Mouse (Mus musculus) thymus, adult 18-20 months (tissue): ENCODE measurements around the gene Ezh1.

ENCODE experiments used
- DNase-seq, 2 experiments: peaks; one replicate each; pipeline ENCODE4 v3.0.0; 2022; ENCODE audit warnings: mixed read lengths in 2 of 2

The Ezh1 gene

DNA sequence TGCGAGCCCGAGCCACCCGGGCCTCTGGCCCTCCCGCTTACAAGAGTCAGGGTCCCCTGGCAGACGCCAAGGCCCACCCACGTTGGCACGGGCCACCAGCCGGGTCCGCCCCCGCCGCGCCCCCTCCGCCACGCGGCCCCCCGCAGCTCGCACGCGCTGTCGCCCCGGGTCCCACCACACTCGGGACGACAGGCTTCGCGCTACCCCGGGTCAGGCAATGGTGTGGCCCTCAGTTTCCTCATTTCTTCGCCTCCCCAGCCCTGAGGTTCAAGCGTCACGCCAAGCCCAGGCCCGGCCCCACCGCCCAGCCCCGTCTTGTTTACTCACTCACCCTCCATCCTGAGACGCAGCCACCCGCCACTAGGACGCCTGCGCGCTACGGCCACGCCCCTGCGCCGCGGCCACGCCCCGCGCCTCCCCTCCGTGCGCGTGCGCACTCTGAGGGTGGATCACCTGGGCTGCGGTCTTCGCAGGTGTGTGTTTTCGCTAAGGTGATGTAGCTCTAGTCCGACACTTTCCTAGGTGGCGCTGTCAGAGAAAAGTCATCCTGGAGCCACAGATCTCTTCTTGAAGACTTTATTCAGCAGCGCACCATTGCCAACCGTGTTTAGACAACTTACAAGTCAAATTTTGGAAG, at the start of gene Ezh1:
Gene Ezh1, minus strand, starts transcription at position 399 of the 637 bp plus-strand sequence.
- peak; percentile 83 to 89 for DNase-seq

DNA sequence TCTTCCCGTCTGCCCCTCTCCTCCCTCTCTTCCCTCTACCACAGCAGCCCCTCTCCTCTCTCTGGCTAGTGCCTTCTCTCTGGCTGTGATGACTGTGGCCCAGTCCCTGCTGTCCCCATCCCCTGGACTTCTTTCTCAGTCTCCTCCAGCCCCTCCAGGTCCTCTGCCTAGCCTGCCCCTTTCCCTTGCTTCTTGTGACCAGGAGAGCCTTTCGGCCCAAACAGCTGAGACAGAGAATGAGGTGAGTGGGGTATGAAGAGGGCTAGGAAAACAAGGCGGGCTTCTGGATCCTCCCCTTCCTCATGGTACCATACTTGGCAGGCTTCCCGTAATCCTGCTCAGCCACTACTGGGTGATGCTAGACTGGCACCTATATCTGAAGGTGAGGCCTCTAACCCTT, 49.0 kb upstream of the Ezh1 start:
- no peak for DNase-seq

DNA sequence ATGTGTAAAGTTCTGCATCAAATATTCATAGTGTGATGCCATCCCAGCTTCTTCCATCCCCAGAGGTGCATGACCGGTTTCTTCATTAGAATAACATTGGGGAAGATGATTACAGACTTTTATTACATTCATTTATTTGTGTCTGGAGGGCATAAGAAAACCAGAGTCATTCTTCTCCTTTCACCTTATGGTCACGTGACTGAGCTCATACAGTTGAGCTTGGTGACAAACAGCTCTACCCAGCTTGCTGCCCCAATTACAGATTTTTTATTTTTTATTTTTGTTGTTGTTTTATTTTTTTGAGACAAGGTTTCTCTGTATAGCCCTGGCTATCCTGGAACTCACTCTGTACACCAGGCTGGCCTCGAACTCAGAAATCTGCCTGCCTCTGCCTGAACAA, 46.2 kb upstream of the Ezh1 start:
- DNase-seq = no peak

DNA sequence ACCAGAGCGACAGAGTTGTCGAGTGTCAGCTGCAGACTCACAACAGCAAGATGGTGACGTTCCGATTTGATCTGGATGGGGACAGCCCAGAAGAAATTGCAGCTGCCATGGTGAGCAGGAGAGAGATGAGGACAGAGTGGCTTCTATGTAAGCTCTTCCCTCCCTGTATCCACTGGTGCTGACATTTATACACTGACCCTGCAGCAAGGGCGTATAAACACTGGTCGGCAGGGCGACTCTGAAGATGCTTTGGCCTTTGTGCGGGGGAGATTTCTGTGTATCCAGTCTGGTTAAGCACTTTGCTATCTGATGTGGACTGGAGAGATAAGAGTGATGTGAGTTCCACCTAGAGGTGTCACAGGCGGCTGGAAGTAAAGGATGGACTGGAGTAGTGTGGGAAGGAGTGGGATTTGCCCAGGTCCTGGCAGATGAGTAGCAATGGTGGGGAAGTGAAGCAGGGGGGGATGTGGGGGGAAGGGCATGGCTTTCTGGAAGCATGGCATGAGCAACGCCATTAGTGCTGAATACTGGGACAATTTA, 43.4 kb upstream of the Ezh1 start:
- no peak for DNase-seq

DNA sequence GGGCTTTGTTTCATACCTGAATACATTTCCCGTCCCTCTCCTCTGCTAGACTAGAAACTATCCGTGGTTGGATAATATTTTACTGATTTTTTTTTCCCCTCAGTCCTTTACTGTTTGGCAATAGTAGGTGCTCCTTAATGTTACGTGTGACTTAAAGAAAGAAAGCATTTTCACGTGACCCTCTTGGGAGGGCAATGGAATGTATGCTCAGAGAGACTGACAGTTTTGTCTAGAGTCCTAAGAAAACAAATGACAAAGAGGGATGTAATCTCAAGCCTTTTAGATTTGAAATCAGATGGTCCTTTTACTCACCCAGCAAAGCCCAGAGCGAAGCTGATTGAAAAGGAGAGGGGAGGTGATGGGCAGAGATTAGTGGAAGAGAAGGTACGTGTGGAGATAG, 39.6 kb upstream of the Ezh1 start:
- DNase-seq = no peak

DNA sequence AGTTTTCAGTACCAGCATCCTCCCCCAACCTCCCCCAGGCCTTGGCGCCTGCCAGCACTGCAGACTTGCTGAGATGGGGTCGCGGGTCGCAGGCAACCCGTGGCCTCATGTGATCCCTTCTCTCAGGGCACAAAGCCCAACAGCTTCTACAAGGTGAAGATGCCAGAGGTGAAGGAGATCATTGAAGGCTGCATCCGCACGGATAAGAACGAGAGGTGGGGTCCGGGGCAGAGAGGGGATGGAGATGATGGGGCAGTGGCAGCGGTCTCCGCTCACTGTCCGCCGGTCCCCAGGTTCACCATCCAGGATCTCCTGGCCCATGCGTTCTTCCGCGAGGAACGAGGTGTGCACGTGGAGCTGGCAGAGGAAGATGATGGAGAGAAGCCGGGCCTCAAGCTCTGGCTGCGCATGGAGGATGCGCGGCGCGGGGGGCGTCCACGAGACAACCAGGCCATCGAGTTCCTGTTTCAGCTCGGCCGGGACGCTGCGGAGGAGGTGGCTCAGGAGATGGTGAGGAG, 38.8 kb upstream of the Ezh1 start:
- no peak for DNase-seq

DNA sequence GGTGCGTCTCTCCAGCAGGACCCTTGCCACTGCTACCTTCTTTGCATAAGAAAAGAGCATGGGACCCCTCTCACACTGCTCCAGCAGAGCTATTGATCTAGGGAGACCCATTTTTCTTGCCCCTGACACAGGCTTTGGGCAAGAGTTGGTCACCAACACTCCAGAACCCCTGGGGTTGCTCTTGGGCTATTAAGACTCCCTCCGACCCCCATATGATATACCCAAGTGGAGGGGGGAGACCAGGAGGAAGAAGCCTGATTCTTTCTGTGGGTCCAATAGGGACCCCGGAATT, 37.7 kb upstream of the Ezh1 start:
- DNase-seq = no peak

DNA sequence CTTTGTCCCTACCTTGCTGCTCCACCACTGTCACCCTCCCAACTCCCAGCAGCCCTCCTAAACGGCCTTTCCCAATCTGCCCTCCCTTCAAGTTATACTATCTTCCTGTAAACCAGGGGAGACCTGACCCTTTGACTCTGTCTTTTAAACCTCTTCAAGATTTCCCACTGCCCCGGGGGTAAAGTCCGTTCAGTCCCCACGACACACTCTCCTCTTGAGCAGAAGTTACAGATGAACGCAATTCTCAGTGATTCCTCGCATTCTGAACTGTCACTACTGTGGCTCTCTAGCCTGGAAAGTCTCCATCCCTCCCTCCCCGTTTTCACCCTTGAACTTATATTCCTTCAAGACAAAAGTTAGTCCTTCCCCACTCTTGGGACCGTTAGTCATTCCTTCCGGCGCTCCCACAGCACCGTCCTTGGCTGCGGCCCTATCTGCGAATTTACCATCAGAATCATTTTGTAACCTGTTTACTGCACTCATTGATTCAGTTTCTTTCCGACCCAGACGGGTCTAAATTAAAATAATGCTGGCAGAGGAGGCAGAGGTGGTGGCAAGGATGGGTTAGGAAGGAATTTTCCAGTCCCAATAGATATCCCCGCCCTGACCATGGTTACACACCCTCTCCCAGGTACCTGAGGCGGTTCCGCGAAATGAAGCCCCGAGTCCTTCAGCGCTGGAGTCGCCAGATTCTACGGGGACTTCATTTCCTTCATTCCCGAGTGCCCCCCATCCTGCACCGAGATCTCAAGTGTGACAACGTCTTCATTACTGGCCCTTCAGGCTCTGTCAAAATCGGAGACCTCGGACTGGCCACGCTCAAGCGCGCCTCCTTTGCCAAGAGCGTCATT, 37.1 kb upstream of the Ezh1 start:
- no peak for DNase-seq

DNA sequence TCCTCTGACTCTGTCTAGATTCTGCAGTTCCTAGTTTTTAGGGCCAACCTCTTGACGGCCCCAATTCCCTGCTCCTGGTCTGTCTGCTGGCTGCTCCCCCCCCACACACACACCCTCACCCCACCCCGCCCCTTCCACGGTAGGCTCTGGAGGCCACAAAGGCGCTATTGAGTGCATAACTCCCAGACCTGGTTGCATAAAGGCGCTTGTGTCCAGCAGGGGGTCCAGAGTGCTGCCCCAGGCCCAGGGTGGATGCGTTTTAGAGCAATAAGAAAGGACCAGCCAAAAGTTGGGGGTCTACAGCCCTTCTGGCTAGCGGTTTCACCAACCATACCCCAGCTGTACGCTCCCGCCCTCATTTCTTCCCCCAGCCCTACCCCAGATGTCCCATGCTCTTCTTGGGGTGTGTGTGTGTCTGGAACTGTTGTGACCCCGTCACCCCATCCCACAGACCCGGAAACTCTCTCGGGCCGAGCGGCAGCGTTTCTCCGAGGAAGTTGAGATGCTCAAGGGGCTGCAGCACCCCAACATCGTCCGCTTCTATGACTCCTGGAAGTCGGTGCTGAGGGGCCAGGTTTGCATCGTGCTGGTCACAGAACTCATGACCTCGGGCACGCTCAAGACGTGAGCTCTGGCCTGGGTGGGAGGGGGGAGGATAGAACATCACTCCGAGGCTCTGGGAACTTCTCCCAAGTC, 36.2 kb upstream of the Ezh1 start:
- DNase-seq = no peak

DNA sequence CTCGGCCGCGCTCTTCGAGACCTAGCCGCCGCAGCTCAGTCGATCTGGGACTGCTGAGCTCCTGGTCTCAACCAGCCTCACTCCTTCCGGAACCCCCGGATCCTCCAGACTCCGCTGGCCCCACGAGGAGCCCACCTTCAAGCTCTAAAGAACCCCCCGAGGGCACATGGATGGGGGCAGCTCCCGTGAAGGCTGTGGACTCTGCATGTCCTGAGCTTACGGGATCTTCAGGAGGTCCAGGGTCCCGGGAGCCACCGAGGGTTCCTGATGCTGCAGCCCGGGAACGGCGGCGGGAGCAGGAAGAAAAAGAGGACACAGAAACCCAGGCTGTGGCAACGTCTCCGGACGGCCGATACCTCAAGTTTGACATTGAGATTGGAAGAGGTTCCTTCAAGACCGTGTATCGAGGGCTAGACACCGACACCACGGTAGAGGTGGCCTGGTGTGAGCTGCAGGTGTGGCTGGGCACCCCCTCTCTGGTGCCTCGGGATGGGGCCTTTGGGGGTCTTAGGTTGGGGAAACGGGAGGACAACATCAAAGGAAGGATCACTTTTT, 34.6 kb upstream of the Ezh1 start:
- DNase-seq = no peak

DNA sequence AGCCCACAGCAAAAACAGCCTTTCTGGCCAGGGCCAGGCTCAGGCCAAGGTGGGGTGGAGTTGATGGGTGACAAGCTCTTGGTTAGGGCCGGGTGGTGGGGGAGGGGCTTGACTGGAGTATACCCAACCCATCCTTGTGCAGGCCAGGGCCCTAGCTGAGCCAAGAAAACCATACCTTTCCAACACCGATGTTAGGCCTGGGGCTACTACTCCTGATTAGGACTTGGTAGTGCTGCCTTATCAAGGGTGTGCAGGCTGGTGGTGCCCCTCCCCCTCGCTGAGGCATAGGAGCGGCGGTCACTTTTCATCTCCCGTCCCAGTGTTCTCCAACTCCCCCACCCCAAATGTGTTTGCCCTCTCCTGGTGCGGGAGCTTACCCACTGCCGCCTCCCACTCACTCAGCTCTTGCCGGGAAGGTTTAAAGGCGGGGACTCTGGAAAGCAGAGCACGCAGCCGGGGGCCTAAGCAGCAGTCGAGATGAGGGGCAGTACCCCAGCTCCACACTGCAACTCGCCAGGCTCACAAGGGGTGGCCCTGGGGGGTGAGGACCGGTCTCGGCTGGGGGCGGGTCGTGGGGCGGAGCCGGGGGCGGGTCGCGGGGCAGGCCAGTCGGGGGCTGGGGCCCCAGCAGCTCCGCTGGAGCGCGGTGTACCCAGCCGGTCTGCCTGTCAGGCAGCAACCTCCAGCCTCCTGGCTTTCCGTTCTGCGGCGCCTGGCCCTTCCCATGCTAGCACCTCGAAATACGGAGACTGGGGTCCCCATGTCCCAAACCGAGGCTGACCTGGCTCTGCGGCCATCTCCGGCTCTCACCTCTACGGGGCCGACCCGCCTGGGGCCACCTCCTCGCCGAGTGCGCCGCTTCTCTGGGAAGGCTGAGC, 33.9 kb upstream of the Ezh1 start, which contains the start of gene Wnk4:
Gene Wnk4, plus strand, starts transcription at position 620 of the 878 bp plus-strand sequence.
- DNase-seq = no peak

DNA sequence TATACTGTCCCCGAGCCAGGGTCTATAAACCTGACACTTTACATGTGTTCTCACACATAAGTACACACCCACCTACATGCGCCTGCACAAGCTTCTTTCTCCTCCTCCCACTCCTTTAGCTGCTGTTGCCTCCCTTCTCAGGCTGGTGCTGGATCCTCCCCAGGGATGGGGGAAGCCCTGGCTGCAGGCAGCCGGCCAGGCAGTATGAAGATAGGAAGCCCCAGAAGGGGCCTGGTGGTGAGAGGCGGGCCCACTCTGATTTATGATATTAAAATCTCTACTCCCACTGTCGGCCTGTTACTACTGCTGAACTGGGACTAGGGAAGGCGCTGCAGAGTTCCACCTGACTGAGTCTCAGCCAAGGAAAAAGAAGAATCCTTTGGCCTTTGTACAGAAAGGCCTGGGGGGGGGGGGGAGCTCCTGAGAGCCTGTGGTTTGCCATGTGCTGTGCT, 33.0 kb upstream of the Ezh1 start:
- DNase-seq = no peak

DNA sequence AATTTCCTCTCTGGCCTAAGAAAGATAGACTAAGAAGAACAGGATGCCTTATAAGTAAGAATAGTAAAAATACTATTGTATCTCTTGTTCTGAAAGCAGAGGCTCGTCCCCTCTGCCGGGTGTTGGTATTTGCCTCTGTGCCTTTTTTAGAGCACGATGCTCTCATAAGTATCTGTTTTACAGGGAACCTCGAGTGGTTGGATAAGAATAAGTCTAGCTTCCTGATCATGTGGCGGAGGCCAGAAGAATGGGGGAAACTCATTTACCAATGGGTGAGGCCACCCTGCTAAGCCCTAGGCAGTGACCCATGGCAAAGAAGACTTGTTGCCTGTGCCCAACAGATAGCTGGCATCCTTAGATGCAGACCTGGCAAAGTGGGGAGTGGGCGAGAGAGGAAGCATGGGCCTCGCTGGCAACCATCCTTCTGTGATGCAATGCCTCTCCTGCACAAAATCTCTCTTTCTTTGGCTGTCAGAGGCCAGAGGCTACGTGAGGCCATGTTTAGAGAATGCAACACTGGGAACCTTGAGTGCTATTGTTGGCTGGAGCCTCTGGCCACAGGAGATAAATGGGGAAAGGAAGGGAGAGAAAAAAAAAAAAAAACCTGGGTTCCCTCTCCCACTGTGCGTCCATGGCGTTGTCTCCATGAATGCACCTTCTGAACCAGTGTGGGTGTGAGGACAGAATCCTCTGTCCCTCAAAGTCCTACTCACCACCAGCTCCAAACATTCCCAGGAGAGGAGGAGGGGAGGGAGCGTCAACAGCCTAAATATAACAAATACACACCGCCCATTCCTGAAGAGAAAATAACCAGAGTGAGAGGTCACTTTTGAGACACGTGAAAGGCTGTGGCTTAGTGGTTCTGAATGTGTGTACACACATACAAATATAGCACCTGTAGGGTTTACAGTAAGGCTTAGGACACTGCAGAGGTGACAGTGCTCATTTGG, 29.8 kb upstream of the Ezh1 start:
- no peak for DNase-seq

DNA sequence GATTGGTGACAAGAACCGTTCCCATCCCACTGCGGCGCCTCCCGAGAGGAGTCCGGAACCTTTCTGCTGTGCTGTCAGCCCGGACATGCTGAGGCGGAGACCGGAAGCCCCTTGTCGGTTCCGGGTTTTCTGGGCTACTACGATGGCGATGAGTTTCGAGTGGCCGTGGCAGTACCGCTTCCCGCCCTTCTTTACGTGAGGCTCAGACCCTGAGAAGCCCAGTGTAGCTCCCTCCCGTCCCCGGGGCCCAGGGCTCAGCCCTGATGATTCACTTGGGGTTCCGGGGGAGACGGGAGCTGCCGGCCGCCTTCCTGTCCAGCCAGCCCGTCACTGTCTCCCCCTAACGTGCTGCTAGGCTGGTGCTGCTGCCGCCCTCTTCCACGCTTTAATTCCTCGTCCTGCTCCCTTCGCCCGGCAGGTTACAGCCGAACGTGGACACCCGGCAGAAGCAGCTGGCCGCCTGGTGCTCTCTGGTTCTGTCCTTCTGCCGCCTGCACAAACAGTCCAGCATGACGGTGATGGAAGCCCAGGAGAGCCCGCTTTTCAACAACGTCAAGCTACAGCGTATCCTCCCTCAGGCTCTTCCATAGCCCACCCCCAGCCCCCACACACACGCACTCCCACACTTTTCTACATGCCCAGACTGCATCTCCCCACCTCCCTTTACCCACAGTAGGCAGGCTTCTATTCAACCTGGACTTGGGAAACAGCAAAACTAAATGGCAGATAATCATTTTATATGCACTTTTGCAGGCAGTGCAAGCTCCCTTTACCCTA, 27.5 kb upstream of the Ezh1 start, which contains the start of gene Vps25:
Gene Vps25, plus strand, starts transcription at position 95 of the 777 bp plus-strand sequence.
- DNase-seq = peak; percentile 60 to 71

DNA sequence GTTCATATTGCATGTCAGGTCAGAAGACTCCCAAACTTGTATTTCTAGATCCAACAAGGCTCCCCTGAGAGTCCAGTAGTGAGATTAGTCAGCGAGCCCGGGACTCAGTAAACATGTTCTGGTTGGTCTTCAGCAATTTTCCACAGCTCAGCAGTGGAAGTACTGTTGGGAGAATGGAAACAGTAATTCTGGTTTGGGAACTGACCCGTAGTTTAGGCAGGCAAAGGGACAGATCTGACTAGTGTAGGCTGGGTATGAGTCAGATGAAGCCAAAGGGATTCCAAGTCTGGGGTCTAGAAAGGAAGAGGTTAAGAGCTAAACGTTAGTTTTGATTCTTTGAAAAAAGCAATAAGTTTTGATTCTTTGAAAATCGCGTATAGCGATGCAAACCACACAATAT, 26.7 kb upstream of the Ezh1 start:
- DNase-seq = no peak

DNA sequence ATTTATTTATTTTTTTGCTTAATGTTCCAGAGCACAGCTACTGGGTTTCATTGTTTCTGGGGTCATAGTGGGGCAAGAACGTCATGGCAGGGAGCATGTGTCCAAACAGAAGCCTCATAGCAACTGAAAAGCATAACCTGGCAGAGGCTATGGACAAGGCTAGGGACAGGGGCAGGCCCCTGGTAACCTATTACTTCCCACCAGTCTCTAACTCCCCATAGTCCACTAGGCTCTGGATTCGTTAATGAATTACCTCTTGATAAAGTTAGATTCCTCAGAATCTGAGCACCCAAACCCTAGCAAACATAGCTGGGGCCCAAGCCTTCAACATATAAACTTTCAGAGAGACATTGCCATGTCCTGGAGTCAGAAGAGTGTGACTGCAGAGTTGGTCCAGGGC, 24.8 kb upstream of the Ezh1 start:
- no peak for DNase-seq

DNA sequence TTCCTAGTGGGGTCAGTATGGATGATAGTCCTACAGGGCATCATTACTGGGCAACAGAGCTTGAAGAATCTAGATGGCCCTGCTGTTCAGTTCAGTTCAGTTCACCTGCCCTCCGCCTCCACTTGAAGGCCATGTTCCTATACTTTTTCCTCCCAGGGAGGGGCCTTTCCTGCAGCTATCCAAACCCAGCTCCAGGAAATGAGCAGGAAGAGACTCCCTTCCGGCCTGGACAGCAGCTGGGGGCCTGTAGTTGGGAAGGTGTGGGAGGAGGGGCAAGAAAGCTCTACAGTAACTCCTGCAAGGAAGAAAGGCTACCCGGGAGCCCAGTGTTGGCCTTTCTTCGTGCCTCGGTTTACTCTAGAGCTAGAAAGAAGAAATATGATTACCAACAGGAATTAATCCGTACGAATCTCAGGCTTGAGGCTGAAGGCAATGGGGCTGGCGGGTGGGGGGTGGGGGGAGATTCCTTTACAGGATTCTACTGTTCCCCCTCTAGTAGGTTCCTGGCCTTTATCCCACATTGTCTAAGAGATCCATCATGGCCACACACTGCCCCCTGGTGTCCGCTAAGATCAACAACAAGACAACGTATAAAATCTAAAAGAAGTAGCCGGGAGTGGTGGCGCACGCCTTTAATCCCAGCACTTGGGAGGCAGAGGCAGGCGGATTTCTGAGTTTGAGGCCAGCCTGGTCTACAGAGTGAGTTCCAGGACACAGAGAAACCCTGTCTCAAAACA, 22.2 kb upstream of the Ezh1 start:
- no peak for DNase-seq

DNA sequence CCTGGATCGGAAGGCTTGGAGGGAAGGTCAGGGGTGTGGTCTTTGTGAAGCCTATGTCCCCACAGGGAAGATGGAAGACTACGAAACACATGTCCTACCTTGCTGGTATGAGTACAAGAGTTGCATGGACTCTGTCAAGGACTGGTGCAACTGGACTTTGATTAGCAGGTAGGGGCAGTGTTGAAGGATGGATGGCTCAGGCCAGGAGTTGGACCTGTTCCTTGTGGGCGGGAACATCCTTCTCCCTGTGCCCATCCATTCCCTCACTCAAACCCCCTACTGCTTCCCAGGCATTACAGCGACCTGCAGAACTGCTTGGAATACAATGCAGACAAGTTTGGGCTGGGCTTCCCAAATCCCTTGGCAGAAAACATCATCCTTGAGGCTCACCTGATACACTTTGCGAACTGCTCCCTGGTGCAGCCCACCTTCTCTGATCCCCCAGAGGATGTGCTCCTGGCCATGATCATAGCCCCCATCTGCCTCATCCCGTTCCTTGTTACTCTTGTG, 21.3 kb upstream of the Ezh1 start:
- no peak for DNase-seq

DNA sequence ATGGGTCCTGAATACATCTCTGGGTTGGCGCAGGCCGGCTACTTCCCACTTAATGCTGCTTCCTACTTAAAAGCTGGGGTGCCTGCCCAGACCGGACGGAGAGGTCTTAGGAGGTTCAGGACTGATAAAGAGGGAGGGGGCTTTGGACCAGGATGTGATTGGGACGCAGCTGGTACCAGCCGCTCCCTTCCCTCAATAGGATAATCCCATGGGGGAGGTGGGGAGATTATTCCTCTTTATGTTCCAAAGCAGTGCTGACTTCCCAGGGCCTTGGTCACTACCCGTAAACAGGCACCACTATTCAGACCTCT, 20.4 kb upstream of the Ezh1 start:
- no peak for DNase-seq
